ENCODE assay signal across 10 mouse cellular contexts in the genomic region with DNA sequence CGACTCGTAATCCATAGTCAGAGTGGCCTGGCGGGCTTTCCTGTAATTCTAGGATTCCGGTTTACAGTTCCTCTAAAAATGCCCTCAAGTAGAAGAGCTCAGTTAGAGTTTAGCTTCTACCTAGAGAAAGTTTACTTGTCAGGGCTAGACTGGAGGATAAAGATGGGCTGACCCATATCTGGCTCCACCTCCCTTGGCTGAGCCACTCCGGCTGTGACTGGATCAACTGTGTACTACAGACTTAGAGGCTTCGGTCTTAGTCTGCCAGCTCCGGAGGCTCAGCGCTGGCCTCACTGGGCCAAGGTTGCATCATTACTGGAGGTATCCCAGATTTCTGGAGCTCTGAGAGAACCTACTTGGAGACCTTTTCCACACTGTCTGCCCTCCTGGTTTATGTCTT.
A peak's percentile ranks its signal among the peaks of the same experiment; 100 is the strongest.
DNase-seq lines count a peak whose midpoint lies in the region.
"Had no signal": no experiment of that assay in that cellular context is flagged by ENCODE, and none has a peak within 500 bp of the region (broad histone marks: within the 10 kb centered on the region; RNA-seq: fewer than 3 reads in every experiment).

No protein-coding gene starts in this region.

- DNase-seq in cerebellum, adult 18-20 months, result peak; percentile 49 to 69
- no peak for DNase-seq in cerebellum, postnatal 4 days (ENCODE audit: low spot score in 2 of 2)
- DNase-seq in 3134 (ENCODE audit: extremely low read depth, insufficient read length, low spot score) (peak; percentile 65), 3T3-L1 (ENCODE audit: low read depth, low spot score) (peak; percentile 13)
- peak; percentile 50 to 57 for DNase-seq in cerebellum, postnatal 14 days
- no peak for DNase-seq in heart, adult 11 months
- no peak for DNase-seq in ovary, adult 18-20 months (ENCODE audit: low spot score)
- DNase-seq: kidney, adult 8-10 months; kidney, postnatal 36 days; layer of hippocampus, adult 9-11 months had no signal

Comparison
In these comparisons a context has a peak if more than half of its experiments do, and no peak if none do; other contexts are left out.
1. DNase-seq: peak in cerebellum, adult 18-20 months (2 of 2), 3134 (single experiment), 3T3-L1 (single experiment) and cerebellum, postnatal 14 days (2 of 2); none in cerebellum, postnatal 4 days (0 of 2), heart, adult 11 months (single experiment) and ovary, adult 18-20 months (single experiment).